Mouse (Mus musculus) cerebellum, adult 2 months (tissue): ENCODE measurements at regions not wholly inside any gene's neighbourhood (a gene's known extent, or its start where the extent isn't known, plus 50 kb on each side); places are given as distances from the start of the nearest gene placed in this dataset.

Source experiments
- CTCF ChIP-seq: fragments of 200-500 bp; IDR thresholded peaks from 2 replicates; pipeline ENCODE4 v1.5.1; 2011; ENCODE audit warnings: low read depth, mild to moderate bottlenecking, control low read depth, low read length, moderate library complexity, borderline replicate concordance; ENCODE audit not compliant: insufficient read depth
- POLR2A ChIP-seq: fragments of 200-500 bp; IDR thresholded peaks from 2 replicates; pipeline ENCODE4 v1.6.1; 2011; ENCODE audit warnings: low read length, control low read depth, borderline replicate concordance; ENCODE audit not compliant: insufficient read depth

DNA sequence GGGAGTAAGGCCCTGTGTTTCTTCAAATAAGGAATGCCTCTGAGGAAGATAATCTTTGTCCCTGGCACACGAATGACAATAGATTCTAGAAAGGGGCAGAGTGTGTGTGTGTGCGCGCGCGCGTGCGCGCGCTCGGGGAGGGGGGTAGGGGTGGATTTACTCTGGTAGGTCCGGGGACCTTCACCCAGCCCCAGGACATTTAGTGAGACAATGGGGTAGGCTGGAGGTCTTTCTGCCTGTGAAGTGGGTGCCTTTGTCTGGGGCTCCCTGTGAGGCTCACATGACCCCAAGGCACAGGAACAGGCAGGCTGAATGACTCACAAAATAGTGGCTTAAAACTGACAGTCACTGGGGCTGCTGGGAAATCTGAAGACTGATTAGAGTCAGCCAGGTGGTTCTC is 139.1 kb upstream of the Bcor start:
- TF ChIP-seq POLR2A, result no peak
- TF ChIP-seq CTCF, result no peak
